Mouse (Mus musculus) testis, postnatal 10 days (tissue): ENCODE results near the gene Rarg.
A peak's percentile ranks its signal among the peaks of the same experiment; 100 is the strongest.

ENCODE experiments used
- DNase-seq: peaks from one replicate; pipeline ENCODE4 v3.0.0; 2021; ENCODE audit warnings: low spot score

Rarg gene

GRCm38 (mm10) chr15:102204674-102205505 lies 52.4 kb downstream of the Rarg start, which contains the start of gene Csad:
Csad (minus strand) TSS chr15:102204724.
- no peak for DNase-seq

- DNase-seq, result peak; percentile 84
Observed at GRCm38 (mm10) chr15:102203835-102204381, 53.4 kb downstream of the Rarg start.

GRCm38 (mm10) chr15:102202971-102203834 lies 54.1 kb downstream of the Rarg start, which contains the start of gene Zfp740:
Zfp740 (plus strand) TSS chr15:102203249.
- peak; percentile 96 for DNase-seq

GRCm38 (mm10) chr15:102198841-102199240 lies 58.5 kb downstream of the Rarg start:
- DNase-seq, result no peak

- DNase-seq, result no peak
Observed at GRCm38 (mm10) chr15:102195373-102195772, 61.9 kb downstream of the Rarg start.

- no peak for DNase-seq
Observed at GRCm38 (mm10) chr15:102194439-102194838, 62.9 kb downstream of the Rarg start.

GRCm38 (mm10) chr15:102193652-102194051 lies 63.7 kb downstream of the Rarg start:
- DNase-seq, result no peak

GRCm38 (mm10) chr15:102192820-102193386 lies 64.4 kb downstream of the Rarg start:
- no peak for DNase-seq

GRCm38 (mm10) chr15:102192271-102192812 lies 65.0 kb downstream of the Rarg start:
- no peak for DNase-seq

GRCm38 (mm10) chr15:102191699-102192098 lies 65.6 kb downstream of the Rarg start:
- no peak for DNase-seq

GRCm38 (mm10) chr15:102188883-102189282 lies 68.4 kb downstream of the Rarg start:
- no peak for DNase-seq

- DNase-seq, result no peak
Observed at GRCm38 (mm10) chr15:102188096-102188495, 69.2 kb downstream of the Rarg start.

GRCm38 (mm10) chr15:102186239-102186638 lies 71.1 kb downstream of the Rarg start:
- DNase-seq, result no peak
